Mouse (Mus musculus): ENCODE measurements around the gene Rag2. TPM values are rescaled to one million over a fixed set of nuclear protein-coding genes. Genes with fewer than 3 reads are reported as not detected.
A peak's percentile ranks its signal among the peaks of the same experiment; 100 is the strongest.

Rag2 gene
- polyA plus RNA-seq, 1 experiment: 0.02 TPM

- no peaks in the 10 kb centered on the region for H3K36me3 ChIP-seq (replicated peaks; ENCODE audit: low read length)
- H3K4me3 ChIP-seq (replicated peaks): no peak overlapping the region
- H3K4me1 ChIP-seq: peaks cover 62% of the 10 kb centered on the region
- no peaks in the 10 kb centered on the region for H3K9me3 ChIP-seq
- TF ChIP-seq GATA1 (IDR thresholded peaks at IDR 0.05; ENCODE audit: borderline replicate concordance, low read length): no peak
- TF ChIP-seq FLI1 (IDR thresholded peaks at IDR 0.05; ENCODE audit: low read length): no peak
- H3K27me3 ChIP-seq (replicated peaks): no peaks in the 10 kb centered on the region
These were observed 2.9 kb upstream of the Rag2 start for GRCm38 (mm10) chr2:101621611-101622010.

GRCm38 (mm10) chr2:101623042-101623441, 1.5 kb upstream of the Rag2 start:
- TF ChIP-seq GATA1 (IDR thresholded peaks at IDR 0.05; ENCODE audit: borderline replicate concordance, low read length): no peak
- no peak overlapping the region for H3K4me3 ChIP-seq (replicated peaks)
- peaks cover 75% of the 10 kb centered on the region for H3K4me1 ChIP-seq
- H3K27me3 ChIP-seq (replicated peaks): no peaks in the 10 kb centered on the region
- H3K36me3 ChIP-seq (replicated peaks; ENCODE audit: low read length): no peaks in the 10 kb centered on the region
- no peaks in the 10 kb centered on the region for H3K9me3 ChIP-seq

GRCm38 (mm10) chr2:101624011-101624410, 507 bp upstream of the Rag2 start:
- peaks cover 68% of the 10 kb centered on the region for H3K4me1 ChIP-seq
- no peak overlapping the region for H3K4me3 ChIP-seq (replicated peaks)
- no peak for TF ChIP-seq GATA1 (IDR thresholded peaks at IDR 0.05; ENCODE audit: borderline replicate concordance, low read length)
- TF ChIP-seq FLI1 (IDR thresholded peaks at IDR 0.05; ENCODE audit: low read length): no peak
- no peaks in the 10 kb centered on the region for H3K36me3 ChIP-seq (replicated peaks; ENCODE audit: low read length)
- H3K27me3 ChIP-seq (replicated peaks): no peaks in the 10 kb centered on the region
- H3K9me3 ChIP-seq: no peaks in the 10 kb centered on the region

DNA sequence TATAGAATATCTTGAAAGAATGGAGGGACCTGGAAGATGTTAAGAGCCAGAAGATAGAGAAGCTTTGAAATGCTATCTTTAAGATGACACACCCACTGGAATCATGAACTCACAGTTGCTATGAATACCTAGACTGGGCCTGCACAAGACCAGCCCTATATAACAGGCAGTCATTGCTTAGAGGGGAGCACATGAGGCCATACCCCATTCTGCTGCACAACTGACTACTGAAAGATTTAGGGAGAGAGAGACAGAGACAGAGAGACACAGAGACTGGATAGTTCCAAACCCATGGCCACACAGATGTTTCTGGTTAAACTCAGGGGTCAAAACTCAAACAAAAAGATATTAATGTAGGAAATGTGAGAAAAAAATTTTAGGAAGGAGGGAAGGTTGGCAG, 2.7 kb downstream of the Rag2 start:
- no peak for TF ChIP-seq GATA1 (IDR thresholded peaks at IDR 0.05; ENCODE audit: borderline replicate concordance, low read length)
- TF ChIP-seq FLI1 (IDR thresholded peaks at IDR 0.05; ENCODE audit: low read length): no peak
- no peaks in the 10 kb centered on the region for H3K36me3 ChIP-seq (replicated peaks; ENCODE audit: low read length)
- peaks cover 48% of the 10 kb centered on the region for H3K4me1 ChIP-seq
- H3K9me3 ChIP-seq: no peaks in the 10 kb centered on the region
- peak overlapping the region; percentile 16 for H3K4me3 ChIP-seq (replicated peaks)
- H3K27me3 ChIP-seq (replicated peaks): no peaks in the 10 kb centered on the region

GRCm38 (mm10) chr2:101628297-101629236, 4.0 kb downstream of the Rag2 start:
- Histone ChIP-seq H3K36me3 (replicated peaks; ENCODE audit: low read length) (no peaks in the 10 kb centered on the region), H3K4me1 (peaks cover 42% of the 10 kb centered on the region), H3K27me3 (replicated peaks) (no peaks in the 10 kb centered on the region), H3K4me3 (replicated peaks) (peak overlapping the region; percentile 99), H3K9me3 (no peaks in the 10 kb centered on the region)
- TF ChIP-seq FLI1 (IDR thresholded peaks at IDR 0.05; ENCODE audit: low read length) (no peak), GATA1 (IDR thresholded peaks at IDR 0.05; ENCODE audit: borderline replicate concordance, low read length) (no peak)

GRCm38 (mm10) chr2:101638979-101639839, 14.7 kb downstream of the Rag2 start:
- Histone ChIP-seq H3K9me3 (peaks cover 3% of the 10 kb centered on the region; the same call in 1 of the 2 replicates), H3K4me1 (no peaks in the 10 kb centered on the region; the same call in 1 of the 2 replicates), H3K27me3 (replicated peaks) (peaks cover 4% of the 10 kb centered on the region), H3K36me3 (replicated peaks; ENCODE audit: low read length) (no peaks in the 10 kb centered on the region), H3K4me3 (replicated peaks) (no peak overlapping the region)
- TF ChIP-seq FLI1 (IDR thresholded peaks at IDR 0.05; ENCODE audit: low read length): no peak
- TF ChIP-seq GATA1 (IDR thresholded peaks at IDR 0.05; ENCODE audit: borderline replicate concordance, low read length): no peak

DNA sequence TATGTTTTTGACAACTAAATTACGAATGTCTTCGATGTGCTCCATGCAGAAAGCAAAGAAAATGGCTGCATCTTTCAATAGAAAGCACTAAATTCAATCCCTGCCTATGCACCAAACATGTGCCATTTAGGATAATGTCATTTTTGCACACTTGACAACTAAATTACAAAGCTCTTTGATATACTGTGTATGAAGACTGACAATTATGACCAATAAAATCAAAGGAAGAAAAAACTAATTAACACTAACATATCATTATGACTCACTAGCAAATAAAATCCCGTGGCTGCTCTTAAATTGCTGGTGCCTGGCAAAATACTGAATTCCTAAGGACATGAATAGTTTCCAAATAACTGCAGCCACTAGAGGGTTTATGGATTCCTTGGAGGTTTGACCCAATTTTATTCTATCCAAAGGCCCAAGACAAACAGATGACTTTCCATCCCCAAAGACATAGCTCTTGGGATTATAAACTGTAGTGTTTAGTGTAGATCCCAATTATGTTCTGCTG, 15.4 kb downstream of the Rag2 start:
- Histone ChIP-seq H3K36me3 (replicated peaks; ENCODE audit: low read length) (no peaks in the 10 kb centered on the region), H3K27me3 (replicated peaks) (peaks cover 4% of the 10 kb centered on the region), H3K4me1 (no peaks in the 10 kb centered on the region; the same call in 1 of the 2 replicates), H3K4me3 (replicated peaks) (no peak overlapping the region), H3K9me3 (peaks cover 3% of the 10 kb centered on the region; the same call in 1 of the 2 replicates)
- no peak for TF ChIP-seq GATA1 (IDR thresholded peaks at IDR 0.05; ENCODE audit: borderline replicate concordance, low read length)

DNA sequence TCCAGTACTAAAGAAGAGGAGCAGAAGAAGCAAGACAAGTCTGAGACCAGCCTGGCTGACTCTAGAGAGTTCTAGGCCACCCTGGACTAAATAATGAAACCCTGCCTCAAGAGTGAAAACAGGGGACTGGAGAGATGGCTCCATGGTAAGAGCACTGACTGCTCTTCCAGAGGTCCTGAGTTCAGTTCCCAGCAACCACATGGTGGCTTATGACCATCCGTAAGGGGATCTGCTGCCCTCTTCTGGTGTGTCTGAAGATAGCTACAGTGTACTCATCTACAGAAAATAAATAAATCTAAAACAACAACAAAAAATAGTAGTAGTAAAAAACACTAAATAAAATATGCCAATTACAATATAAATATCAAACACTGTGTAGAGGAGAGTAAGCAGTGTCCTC, 21.3 kb downstream of the Rag2 start:
- Histone ChIP-seq H3K36me3 (replicated peaks; ENCODE audit: low read length) (no peaks in the 10 kb centered on the region), H3K4me3 (replicated peaks) (no peak overlapping the region), H3K27me3 (replicated peaks) (peaks cover 12% of the 10 kb centered on the region), H3K9me3 (peaks cover 3% of the 10 kb centered on the region; the same call in 1 of the 2 replicates), H3K4me1 (peaks cover 7% of the 10 kb centered on the region)
- TF ChIP-seq GATA1 (IDR thresholded peaks at IDR 0.05; ENCODE audit: borderline replicate concordance, low read length) (no peak), FLI1 (IDR thresholded peaks at IDR 0.05; ENCODE audit: low read length) (no peak)

- TF ChIP-seq GATA1 (IDR thresholded peaks at IDR 0.05; ENCODE audit: borderline replicate concordance, low read length) (no peak), FLI1 (IDR thresholded peaks at IDR 0.05; ENCODE audit: low read length) (no peak)
- H3K4me3 ChIP-seq (replicated peaks): no peak overlapping the region
- peaks cover 18% of the 10 kb centered on the region for H3K4me1 ChIP-seq
- peaks cover 3% of the 10 kb centered on the region; the same call in 1 of the 2 replicates for H3K9me3 ChIP-seq
- H3K36me3 ChIP-seq (replicated peaks; ENCODE audit: low read length): no peaks in the 10 kb centered on the region
- peaks cover 12% of the 10 kb centered on the region for H3K27me3 ChIP-seq (replicated peaks)
These were observed 23.8 kb downstream of the Rag2 start for GRCm38 (mm10) chr2:101648361-101648760.
